Mouse (Mus musculus) liver, embryonic 13.5 days (tissue): Measurements from ENCODE around the gene P3h3. TPM values are rescaled to one million over a fixed set of nuclear protein-coding genes. Genes with fewer than 3 reads are reported as not detected.

ENCODE experiments used
- ATAC-seq: fragments of 200-750 bp; cut with Nextera tagmentation; 2 replicates; pipeline ENCODE4 v1.8.0; 2017; ENCODE audit warnings: low read depth, mild to moderate bottlenecking, moderate number of reproducible peaks, moderate library complexity
- DNase-seq: peaks from one replicate; pipeline ENCODE4 v3.0.0; 2022
- H3K27ac ChIP-seq: fragments of 300-500 bp; sonication (generic); 2 replicates; pipeline ENCODE4 v1.5.1; 2015; ENCODE audit warnings: moderate library complexity, mild to moderate bottlenecking, inconsistent platforms
- H3K27me3 ChIP-seq: fragments of 300-500 bp; sonication (generic); 2 replicates; pipeline ENCODE4 v1.6.1; 2015; ENCODE audit warnings: mild to moderate bottlenecking, inconsistent platforms
- H3K36me3 ChIP-seq: fragments of 300-500 bp; sonication (generic); 2 replicates; pipeline ENCODE4 v1.6.1; 2015; ENCODE audit warnings: mild to moderate bottlenecking, inconsistent platforms
- H3K4me1 ChIP-seq: fragments of 300-500 bp; sonication (generic); replicated peaks from 2 replicates; pipeline ENCODE4 v1.6.1; 2015; ENCODE audit warnings: inconsistent platforms
- H3K4me2 ChIP-seq: fragments of 300-500 bp; sonication (generic); 2 replicates; pipeline ENCODE4 v1.6.1; 2015; ENCODE audit warnings: inconsistent platforms, mild to moderate bottlenecking, moderate library complexity
- H3K4me3 ChIP-seq: fragments of 300-500 bp; sonication (generic); replicated peaks from 2 replicates; pipeline ENCODE4 v1.5.1; 2015; ENCODE audit warnings: mild to moderate bottlenecking, inconsistent platforms
- H3K9ac ChIP-seq: fragments of 300-500 bp; sonication (generic); 2 replicates; pipeline ENCODE4 v1.6.1; 2015; ENCODE audit warnings: mild to moderate bottlenecking, inconsistent platforms
- H3K9me3 ChIP-seq: fragments of 300-500 bp; sonication (generic); replicated peaks from 2 replicates; pipeline ENCODE4 v1.6.1; 2016; ENCODE audit warnings: inconsistent platforms
- WGBS: fragments of 180-500 bp; shearing (Covaris S2); methylation state at CpG from one replicate; pipeline ENCODE4 v1.1.7; 2015; ENCODE audit not compliant: insufficient replicate concordance; 5-methylcytosine and 5-hydroxymethylcytosine counted together
- polyA plus RNA-seq: library from polyadenylated mRNA; unstranded; fragments of >200 nt; fragmentation: Nextera tagmentation; extraction: Ambion mirVana; gene quantifications from 2 replicates; pipeline ENCODE4 v1.2.1, GENCODE M21; 2015

The P3h3 gene
- polyA plus RNA-seq, 1 experiment from 2014 or later, result 1.9 TPM

DNA sequence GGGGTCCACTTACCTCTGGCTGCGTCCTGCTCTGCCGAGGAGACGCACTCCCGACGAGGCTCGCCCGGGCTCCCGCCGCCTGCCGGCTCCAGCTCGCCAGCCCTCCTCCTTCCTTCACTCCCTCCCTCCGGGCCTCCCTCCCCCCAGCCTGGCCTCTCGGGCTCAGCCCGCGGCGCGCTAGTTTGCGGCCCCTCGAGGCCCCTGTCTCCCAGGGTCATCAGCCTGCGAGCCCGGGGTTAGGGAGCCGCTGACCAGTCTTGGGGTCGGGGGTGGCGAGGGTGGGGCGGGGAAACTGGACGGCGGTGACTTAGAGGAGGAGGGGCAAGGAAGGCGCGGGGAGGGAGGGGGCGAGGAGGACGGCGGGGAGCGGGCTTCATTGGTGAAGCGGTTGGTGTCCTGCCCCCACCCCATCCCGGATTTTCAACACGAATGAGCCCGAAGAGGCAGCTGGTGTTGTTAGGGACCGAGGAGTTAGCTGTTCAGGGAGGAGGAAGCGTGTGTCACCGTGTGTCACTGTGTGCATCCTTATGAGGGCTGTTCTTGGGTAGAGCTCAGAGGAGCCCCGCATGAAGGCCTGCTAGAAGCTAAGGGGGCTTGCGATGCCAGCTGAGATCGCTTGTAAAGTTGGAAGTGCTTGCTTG is 6.2 kb upstream of the P3h3 start, which contains the start of gene Gpr162:
Gene Gpr162, minus strand, starts transcription at position 326 of the 641 bp plus-strand sequence.
- no peak within 1 kb of the TSS for H3K27ac ChIP-seq
- 1% methylated on average over 34 of the region's 43 CpGs for WGBS
- ATAC-seq (no peak), DNase-seq (peak; percentile 17)
- H3K9ac ChIP-seq, result no peak within 1 kb of the TSS
- peak within 1 kb of the TSS; percentile 48 for H3K4me3 ChIP-seq
- H3K36me3 ChIP-seq, result no peaks in the 10 kb centered on the region
- peaks cover 13% of the 10 kb centered on the region for H3K4me1 ChIP-seq
- H3K27me3 ChIP-seq, result peaks cover 87% of the 10 kb centered on the region
- no peaks in the 10 kb centered on the region for H3K9me3 ChIP-seq
- peak within 1 kb of the TSS; percentile 64 for H3K4me2 ChIP-seq

DNA sequence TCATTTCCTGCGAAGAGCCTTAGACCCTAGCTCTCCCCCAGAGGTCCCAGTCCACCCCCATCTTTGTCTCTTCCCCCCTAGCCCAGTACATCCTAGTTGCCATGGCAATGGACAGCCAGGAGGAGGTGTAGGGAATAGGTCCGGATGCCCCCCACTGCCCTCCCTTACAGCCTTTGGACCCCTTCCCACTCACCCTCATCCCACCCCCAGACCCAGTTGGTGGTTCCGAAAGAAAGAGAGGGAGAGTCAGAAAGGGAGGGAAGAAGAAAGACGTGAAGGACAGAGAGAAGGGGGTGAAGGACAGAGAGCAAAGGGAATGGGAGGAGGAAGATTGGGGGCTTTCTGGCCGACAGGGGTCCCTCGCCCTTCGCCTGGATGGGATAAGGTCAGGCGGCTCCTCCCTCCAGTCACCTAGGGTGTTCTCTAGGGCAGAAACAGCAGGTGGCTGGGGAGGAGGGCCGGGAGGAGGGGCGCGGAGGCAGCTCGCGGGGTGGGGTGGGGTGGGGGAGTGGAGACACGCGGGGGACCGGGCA is 5.6 kb upstream of the P3h3 start:
- Histone ChIP-seq H3K4me1 (peaks cover 13% of the 10 kb centered on the region), H3K27me3 (peaks cover 93% of the 10 kb centered on the region), H3K4me3 (peak overlapping the region; percentile 48), H3K9me3 (no peaks in the 10 kb centered on the region), H3K27ac (no peak overlapping the region), H3K36me3 (no peaks in the 10 kb centered on the region), H3K9ac (no peak overlapping the region), H3K4me2 (peak overlapping the region; percentile 64)
- WGBS, result 1% methylated on average over 13 of the region's 16 CpGs
- ATAC-seq (no peak), DNase-seq (no peak)

- Histone ChIP-seq H3K9ac (no peak overlapping the region), H3K9me3 (no peaks in the 10 kb centered on the region), H3K4me2 (0 out of 2 replicates have a peak overlapping the region, but pooled peaks have one; percentile 64), H3K36me3 (no peaks in the 10 kb centered on the region), H3K27ac (no peak overlapping the region), H3K27me3 (peaks cover 96% of the 10 kb centered on the region), H3K4me1 (peaks cover 13% of the 10 kb centered on the region), H3K4me3 (no peak overlapping the region)
- DNase-seq (no peak), ATAC-seq (no peak)
- 10% methylated on average over 8 of the region's 8 CpGs for WGBS
These were observed 5.0 kb upstream of the P3h3 start for GRCm38 (mm10) chr6:124862406-124863124.

DNA sequence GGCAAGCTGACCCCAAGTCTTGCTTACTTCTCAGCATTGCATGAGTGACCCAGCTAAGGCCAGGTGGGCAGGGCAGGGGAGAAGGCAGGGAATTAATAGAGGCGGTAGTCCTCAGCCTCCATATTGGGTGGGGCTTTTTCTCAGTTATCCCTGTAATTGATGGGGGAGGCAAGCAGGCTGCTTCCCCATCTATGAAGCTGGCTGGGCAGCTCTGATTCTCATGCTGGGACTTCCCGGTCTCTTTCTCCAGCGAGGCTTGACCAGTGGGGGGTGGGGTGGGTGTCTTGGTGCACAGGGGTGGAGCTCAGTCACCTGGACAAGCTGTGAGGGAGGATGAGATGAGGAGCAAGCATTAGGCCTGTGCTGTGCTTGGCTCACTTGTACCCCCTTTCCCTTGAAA is 4.2 kb upstream of the P3h3 start:
- 25% methylated on average over 3 of the region's 3 CpGs for WGBS
- no peak overlapping the region for H3K27ac ChIP-seq
- ATAC-seq (no peak), DNase-seq (no peak)
- H3K9ac ChIP-seq, result no peak overlapping the region
- no peak overlapping the region for H3K4me2 ChIP-seq
- no peaks in the 10 kb centered on the region for H3K9me3 ChIP-seq
- no peak overlapping the region for H3K4me3 ChIP-seq
- peaks cover 98% of the 10 kb centered on the region for H3K27me3 ChIP-seq
- H3K36me3 ChIP-seq, result no peaks in the 10 kb centered on the region
- H3K4me1 ChIP-seq, result peaks cover 17% of the 10 kb centered on the region

DNA sequence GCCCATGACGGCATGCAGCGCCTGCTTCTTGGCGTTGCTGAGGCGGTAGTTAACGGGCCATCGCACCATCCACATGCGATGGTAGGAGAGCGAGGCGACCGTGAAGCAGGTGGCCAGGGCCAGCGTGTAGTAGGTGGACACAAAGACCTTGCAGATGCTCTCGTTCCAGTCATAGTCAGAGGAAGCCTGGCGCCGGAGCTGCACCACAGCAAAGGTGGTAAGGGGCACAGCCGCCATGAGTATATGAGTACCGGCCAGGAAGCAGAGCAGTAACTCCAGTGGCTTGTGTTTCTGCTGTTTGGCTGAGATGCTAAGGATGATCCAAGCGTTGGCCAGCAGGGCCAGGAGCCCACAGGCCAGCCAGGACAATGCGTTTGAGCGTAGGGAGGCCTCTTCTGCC is 3.7 kb upstream of the P3h3 start:
- Histone ChIP-seq H3K4me3 (no peak overlapping the region), H3K27me3 (peaks cover 100% of the 10 kb centered on the region), H3K4me1 (peaks cover 22% of the 10 kb centered on the region), H3K9ac (no peak overlapping the region), H3K9me3 (no peaks in the 10 kb centered on the region), H3K27ac (no peak overlapping the region), H3K36me3 (no peaks in the 10 kb centered on the region), H3K4me2 (no peak overlapping the region)
- 74% methylated on average over 19 of the region's 19 CpGs for WGBS
- ATAC-seq (no peak), DNase-seq (no peak)

GRCm38 (mm10) chr6:124860511-124860910 is 3.0 kb upstream of the P3h3 start:
- 75% methylated on average over 9 of the region's 9 CpGs for WGBS
- ATAC-seq, result no peak
- Histone ChIP-seq H3K9me3 (no peaks in the 10 kb centered on the region), H3K4me3 (no peak overlapping the region), H3K36me3 (no peaks in the 10 kb centered on the region), H3K9ac (no peak overlapping the region), H3K4me2 (no peak overlapping the region), H3K27me3 (peaks cover 100% of the 10 kb centered on the region), H3K4me1 (peaks cover 22% of the 10 kb centered on the region), H3K27ac (no peak overlapping the region)
- no peak for DNase-seq

GRCm38 (mm10) chr6:124859725-124860124 is 2.2 kb upstream of the P3h3 start:
- Histone ChIP-seq H3K9me3 (no peaks in the 10 kb centered on the region), H3K4me3 (no peak overlapping the region), H3K9ac (no peak overlapping the region), H3K4me2 (no peak overlapping the region), H3K4me1 (peaks cover 22% of the 10 kb centered on the region), H3K36me3 (no peaks in the 10 kb centered on the region), H3K27me3 (peaks cover 99% of the 10 kb centered on the region), H3K27ac (no peak overlapping the region)
- DNase-seq (peak; percentile 53), ATAC-seq (peak; percentile 24)
- 5% methylated on average over 12 of the region's 12 CpGs for WGBS

- 61% methylated on average over 28 of the region's 28 CpGs for WGBS
- no peak overlapping the region for H3K27ac ChIP-seq
- H3K36me3 ChIP-seq, result no peaks in the 10 kb centered on the region
- no peak overlapping the region for H3K9ac ChIP-seq
- H3K4me3 ChIP-seq, result no peak overlapping the region
- no peak for ATAC-seq
- no peaks in the 10 kb centered on the region for H3K9me3 ChIP-seq
- H3K27me3 ChIP-seq, result peaks cover 96% of the 10 kb centered on the region
- H3K4me1 ChIP-seq, result peaks cover 16% of the 10 kb centered on the region
- no peak for DNase-seq
- no peak overlapping the region for H3K4me2 ChIP-seq
These were observed 1.2 kb upstream of the P3h3 start for GRCm38 (mm10) chr6:124858561-124859318.

GRCm38 (mm10) chr6:124857840-124858530 is 433 bp upstream of the P3h3 start:
- Histone ChIP-seq H3K9me3 (no peaks in the 10 kb centered on the region), H3K9ac (no peak overlapping the region), H3K4me2 (peak overlapping the region; percentile 73), H3K27me3 (peaks cover 91% of the 10 kb centered on the region), H3K36me3 (no peaks in the 10 kb centered on the region), H3K4me3 (peak overlapping the region; percentile 60; the same call in 1 of the 2 replicates), H3K4me1 (peaks cover 10% of the 10 kb centered on the region), H3K27ac (no peak overlapping the region)
- ATAC-seq (no peak), DNase-seq (no peak)
- WGBS, result 24% methylated on average over 26 of the region's 26 CpGs

- Histone ChIP-seq H3K27me3 (peaks cover 78% of the 10 kb centered on the region), H3K4me3 (peak overlapping the region; percentile 60), H3K9me3 (no peaks in the 10 kb centered on the region), H3K9ac (no peak overlapping the region), H3K4me2 (peak overlapping the region; percentile 73), H3K36me3 (no peaks in the 10 kb centered on the region), H3K27ac (no peak overlapping the region), H3K4me1 (peaks cover 8% of the 10 kb centered on the region)
- ATAC-seq (no peak), DNase-seq (no peak)
- 18% methylated on average over 14 of the region's 14 CpGs for WGBS
These were observed 1.2 kb downstream of the P3h3 start for GRCm38 (mm10) chr6:124856321-124856720.

DNA sequence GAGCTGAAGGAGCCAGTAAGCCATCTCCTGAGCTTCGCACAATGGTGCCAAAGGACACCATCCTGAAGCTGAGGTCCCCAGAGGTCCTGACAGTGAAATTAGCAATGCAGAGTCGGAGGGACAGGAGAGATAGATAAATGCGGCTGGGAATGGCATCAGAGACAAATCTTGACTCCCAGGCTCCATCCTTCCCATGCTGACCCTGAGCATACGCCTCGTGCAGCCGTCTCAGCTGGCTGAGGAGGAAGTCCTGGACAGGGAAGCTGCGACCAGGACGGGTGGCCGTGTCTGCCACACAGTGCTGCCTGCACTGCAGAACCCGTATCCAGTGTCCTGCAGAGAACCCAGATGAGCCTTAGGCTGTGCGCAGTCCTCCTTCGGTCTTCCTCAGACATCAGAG is 2.9 kb downstream of the P3h3 start:
- peaks cover 61% of the 10 kb centered on the region for H3K27me3 ChIP-seq
- no peaks in the 10 kb centered on the region for H3K9me3 ChIP-seq
- DNase-seq, result no peak
- H3K4me3 ChIP-seq, result no peak overlapping the region
- no peaks in the 10 kb centered on the region for H3K36me3 ChIP-seq
- WGBS, result 43% methylated on average over 12 of the region's 12 CpGs
- peaks cover 8% of the 10 kb centered on the region for H3K4me1 ChIP-seq
- no peak overlapping the region for H3K9ac ChIP-seq
- H3K4me2 ChIP-seq, result no peak overlapping the region
- H3K27ac ChIP-seq, result no peak overlapping the region
- ATAC-seq, result no peak
